Mouse (Mus musculus) cerebellum, adult 2 months (tissue): ENCODE measurements around the gene Aspdh. TPM values are rescaled to one million over a fixed set of nuclear protein-coding genes. Genes with fewer than 3 reads are reported as not detected.

Experiments
- DNase-seq, 2 experiments: peaks; one replicate each; pipeline ENCODE4 v3.0.0; 2021
- H3K27ac ChIP-seq: fragments of 200-500 bp; 2 replicates; pipeline ENCODE4 v1.5.1; 2012; ENCODE audit warnings: low read length, control low read depth, inconsistent platforms; ENCODE audit not compliant: insufficient read depth
- H3K27me3 ChIP-seq: fragments of 200-500 bp; 2 replicates; pipeline ENCODE4 v1.6.1; 2012; ENCODE audit warnings: inconsistent platforms, mild to moderate bottlenecking, low read length, moderate library complexity; ENCODE audit not compliant: control insufficient read depth, insufficient read depth
- H3K4me1 ChIP-seq: fragments of 200-500 bp; 2 replicates; pipeline ENCODE4 v1.6.1; 2011; ENCODE audit warnings: low read length; ENCODE audit not compliant: control insufficient read depth, insufficient read depth
- H3K4me3 ChIP-seq: fragments of 200-500 bp; replicated peaks from 2 replicates; pipeline ENCODE3; 2011; ENCODE audit warnings: mild to moderate bottlenecking, low read depth, low read length, control low read depth; ENCODE audit not compliant: insufficient read depth
- CTCF ChIP-seq: fragments of 200-500 bp; IDR thresholded peaks from 2 replicates; pipeline ENCODE4 v1.5.1; 2011; ENCODE audit warnings: low read depth, mild to moderate bottlenecking, control low read depth, low read length, moderate library complexity, borderline replicate concordance; ENCODE audit not compliant: insufficient read depth
- POLR2A ChIP-seq: fragments of 200-500 bp; IDR thresholded peaks from 2 replicates; pipeline ENCODE4 v1.6.1; 2011; ENCODE audit warnings: low read length, control low read depth, borderline replicate concordance; ENCODE audit not compliant: insufficient read depth
- WGBS: fragments of 180-500 bp; shearing (Covaris S2); methylation state at CpG from one replicate; pipeline ENCODE4 v1.1.7; 2018; 5-methylcytosine and 5-hydroxymethylcytosine counted together
- polyA plus RNA-seq: library from polyadenylated mRNA; depleted of rRNA; stranded (reverse); fragments of >200 nt; gene quantifications from 2 replicates; pipeline ENCODE4 v1.2.3, GENCODE M21; 2012

Aspdh gene
- polyA plus RNA-seq, 1 experiment, result 10.2 TPM

DNA sequence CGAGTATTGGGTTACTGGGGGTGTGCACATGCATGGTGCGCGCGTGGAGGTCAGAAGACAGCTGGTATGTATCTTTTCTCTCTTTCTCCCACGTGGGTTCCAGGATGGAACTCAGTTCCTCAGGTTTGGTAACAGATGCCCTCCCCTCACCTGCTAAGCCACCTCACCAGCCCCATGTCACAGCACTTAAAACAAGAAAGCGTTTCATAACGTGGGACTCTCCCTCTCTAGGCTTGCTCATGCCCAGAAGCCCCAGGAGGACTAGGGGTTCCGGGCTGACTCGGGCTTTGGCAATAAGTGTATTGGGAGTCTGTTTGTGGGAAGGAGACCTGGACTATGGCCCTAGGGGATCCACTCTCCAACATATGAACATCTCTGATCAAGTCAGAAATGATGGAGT is 31.1 kb upstream of the Aspdh start:
- Histone ChIP-seq H3K4me3 (no peak overlapping the region), H3K4me1 (peaks cover 44% of the 10 kb centered on the region), H3K27ac (no peak overlapping the region), H3K27me3 (no peaks in the 10 kb centered on the region)
- DNase-seq, result no peak
- WGBS, result 78% methylated on average over 9 of the region's 9 CpGs
- no peak for TF ChIP-seq CTCF
- no peak for TF ChIP-seq POLR2A

DNA sequence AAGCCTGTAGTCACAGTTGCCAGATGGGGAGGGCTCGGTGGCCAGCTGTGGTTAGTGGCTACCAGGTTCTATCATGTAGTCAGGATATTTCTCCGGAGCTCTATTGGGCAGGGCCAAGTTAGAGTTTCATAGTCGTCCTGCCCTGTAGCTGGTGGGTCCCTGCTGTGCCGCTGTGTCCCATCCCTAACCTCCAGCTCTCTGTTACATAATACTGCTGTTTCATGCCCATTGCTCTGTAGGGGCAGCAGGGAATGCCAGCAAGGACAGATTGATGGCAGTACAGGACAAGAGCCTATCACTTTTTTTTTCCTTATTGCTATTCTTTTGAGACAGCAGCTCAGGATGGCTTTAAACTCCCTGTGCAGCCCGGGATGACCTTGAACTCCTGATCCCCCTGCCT is 29.4 kb upstream of the Aspdh start:
- peak; percentile 75 to 83 for DNase-seq
- H3K27me3 ChIP-seq, result no peaks in the 10 kb centered on the region
- TF ChIP-seq POLR2A (no peak), CTCF (no peak)
- H3K4me1 ChIP-seq, result peaks cover 53% of the 10 kb centered on the region
- peak overlapping the region; percentile 55 for H3K27ac ChIP-seq
- whole genome bisulfite sequencing, result 23% methylated on average over 5 of the region's 5 CpGs
- no peak overlapping the region for H3K4me3 ChIP-seq

DNA sequence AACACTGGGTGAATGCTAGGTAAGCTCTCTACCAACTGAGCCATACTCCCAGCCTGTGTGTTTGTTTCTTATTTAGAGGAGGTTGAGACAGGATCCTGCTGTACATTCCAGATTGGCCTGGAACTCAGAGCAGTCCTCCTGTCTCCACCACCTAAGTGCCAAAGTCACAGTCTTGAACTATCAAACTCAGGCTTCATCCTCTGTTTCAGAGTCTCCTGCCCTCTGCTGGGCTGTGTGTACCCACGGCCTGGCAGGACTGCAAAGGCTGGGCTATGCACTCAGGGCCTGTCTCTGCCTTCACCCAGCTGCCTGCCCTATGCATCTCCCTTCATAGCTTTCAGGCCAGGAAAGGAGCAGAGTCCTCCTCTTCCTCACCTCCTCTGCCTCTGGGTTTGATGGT is 28.9 kb upstream of the Aspdh start:
- Histone ChIP-seq H3K4me3 (no peak overlapping the region), H3K4me1 (peaks cover 52% of the 10 kb centered on the region), H3K27me3 (no peaks in the 10 kb centered on the region), H3K27ac (peak overlapping the region; percentile 55)
- DNase-seq, result peak; percentile 53 to 59
- 8% methylated on average over 1 of the region's 1 CpGs for WGBS
- TF ChIP-seq POLR2A (no peak), CTCF (peak; percentile 58; the same call in 1 of the 2 replicates)

- TF ChIP-seq CTCF (no peak), POLR2A (no peak)
- Histone ChIP-seq H3K27ac (peak overlapping the region; percentile 46), H3K27me3 (no peaks in the 10 kb centered on the region), H3K4me3 (no peak overlapping the region), H3K4me1 (peaks cover 51% of the 10 kb centered on the region)
- no peak for DNase-seq
- 84% methylated on average over 1 of the region's 1 CpGs for WGBS
Observed at GRCm38 (mm10) chr7:44437188-44437587, 28.0 kb upstream of the Aspdh start.

GRCm38 (mm10) chr7:44437933-44438332 is 27.3 kb upstream of the Aspdh start:
- Histone ChIP-seq H3K27me3 (no peaks in the 10 kb centered on the region), H3K4me1 (peaks cover 48% of the 10 kb centered on the region), H3K4me3 (no peak overlapping the region), H3K27ac (peak overlapping the region; percentile 46)
- DNase-seq, result peak; percentile 73 to 81
- 17% methylated on average over 8 of the region's 8 CpGs for WGBS
- no peak for TF ChIP-seq POLR2A

DNA sequence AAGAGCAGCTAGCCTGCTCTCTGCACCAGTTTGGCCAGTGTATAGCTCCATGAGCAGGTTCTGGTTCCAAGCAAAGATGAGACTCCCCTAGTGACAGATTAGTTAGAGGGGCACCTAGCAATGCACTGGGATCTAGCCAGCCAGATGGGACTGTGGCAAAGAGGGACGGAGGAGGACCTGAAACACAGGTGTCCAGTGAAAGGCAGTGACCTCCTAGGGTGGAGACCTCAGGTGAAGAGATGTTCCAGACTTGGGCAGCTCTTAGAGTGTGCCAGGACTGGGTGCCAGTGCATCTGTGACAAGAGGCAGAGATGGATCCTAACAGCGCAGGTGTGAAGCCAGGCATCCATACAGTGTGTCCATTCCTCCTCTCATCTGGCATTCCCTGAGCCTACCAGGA is 25.5 kb upstream of the Aspdh start:
- Histone ChIP-seq H3K4me1 (peaks cover 56% of the 10 kb centered on the region), H3K27ac (peak overlapping the region; percentile 20), H3K4me3 (no peak overlapping the region), H3K27me3 (no peaks in the 10 kb centered on the region)
- no peak for TF ChIP-seq CTCF
- DNase-seq, result peak; percentile 28 to 34
- 23% methylated on average over 2 of the region's 2 CpGs for WGBS

- H3K27me3 ChIP-seq, result no peaks in the 10 kb centered on the region
- 64% methylated on average over 1 of the region's 1 CpGs for WGBS
- no peak overlapping the region for H3K4me3 ChIP-seq
- no peak for TF ChIP-seq CTCF
- no peak for TF ChIP-seq POLR2A
- DNase-seq, result peak in 1 of 2 experiments; percentile 21
- no peak overlapping the region for H3K27ac ChIP-seq
- H3K4me1 ChIP-seq, result peaks cover 59% of the 10 kb centered on the region
Observed at GRCm38 (mm10) chr7:44440479-44440878, 24.7 kb upstream of the Aspdh start.

- H3K4me3 ChIP-seq, result peak overlapping the region; percentile 84
- TF ChIP-seq CTCF, result no peak
- TF ChIP-seq POLR2A, result no peak
- H3K4me1 ChIP-seq, result peaks cover 57% of the 10 kb centered on the region
- DNase-seq, result no peak
- 17% methylated on average over 1 of the region's 1 CpGs for WGBS
- peak overlapping the region; percentile 95 for H3K27ac ChIP-seq
- H3K27me3 ChIP-seq, result no peaks in the 10 kb centered on the region
Observed at GRCm38 (mm10) chr7:44441180-44441579, 24.0 kb upstream of the Aspdh start.
